Mouse (Mus musculus) forebrain, postnatal 0 days (tissue): ENCODE data around the gene 2810021J22Rik. TPM values are rescaled to one million over a fixed set of nuclear protein-coding genes. Genes with fewer than 3 reads are reported as not detected.
"Not testable (repeated sequence)": the region's sequence is repeated elsewhere in the genome, so short reads cannot be mapped to it uniquely, and the experiment has no call there.

Source experiments
- ATAC-seq: fragments of 200-750 bp; cut with Nextera tagmentation; 2 replicates; pipeline ENCODE4 v1.8.0; 2017; ENCODE audit warnings: mild to moderate bottlenecking, moderate library complexity
- DNase-seq: peaks from one replicate; pipeline ENCODE4 v3.0.0-alpha.2; 2015
- H3K27ac ChIP-seq: fragments of 300-500 bp; sonication (generic); 2 replicates; pipeline ENCODE4 v1.5.1; 2014; ENCODE audit warnings: low read depth, mild to moderate bottlenecking, antibody characterized with exemption, low read length, moderate library complexity, mixed read lengths
- H3K27me3 ChIP-seq: fragments of 300-500 bp; sonication (generic); 2 replicates; pipeline ENCODE4 v1.6.1; 2014; ENCODE audit warnings: mild to moderate bottlenecking, low read length, mixed read lengths; ENCODE audit not compliant: insufficient read depth
- H3K36me3 ChIP-seq: fragments of 300-500 bp; sonication (generic); 2 replicates; pipeline ENCODE4 v1.6.1; 2014; ENCODE audit warnings: mild to moderate bottlenecking, moderate library complexity; ENCODE audit not compliant: insufficient read depth
- H3K4me1 ChIP-seq: fragments of 300-500 bp; sonication (generic); 2 replicates; pipeline ENCODE4 v1.6.1; 2014; ENCODE audit warnings: antibody characterized with exemption; ENCODE audit not compliant: insufficient read depth
- H3K4me2 ChIP-seq: fragments of 300-500 bp; sonication (generic); 2 replicates; pipeline ENCODE4 v1.6.1; 2014; ENCODE audit warnings: low read depth, mild to moderate bottlenecking, moderate library complexity
- H3K4me3 ChIP-seq: fragments of 300-500 bp; sonication (generic); 2 replicates; pipeline ENCODE4 v1.5.1; 2014; ENCODE audit warnings: low read depth, low read length, mixed read lengths
- H3K9ac ChIP-seq: fragments of 300-500 bp; sonication (generic); 2 replicates; pipeline ENCODE4 v1.6.1; 2014; ENCODE audit warnings: mild to moderate bottlenecking
- H3K9me3 ChIP-seq: fragments of 300-500 bp; sonication (generic); 2 replicates; pipeline ENCODE4 v1.6.1; 2016; ENCODE audit warnings: low read length
- CTCF ChIP-seq: sonication (generic); IDR thresholded peaks from 2 replicates; pipeline ENCODE4 v1.5.1; 2016; ENCODE audit warnings: antibody characterized with exemption, control low read depth, low read depth
- WGBS: fragments of 180-500 bp; shearing (Covaris S2); extraction: QIAGEN DNeasy Blood & Tissue Kit; methylation state at CpG from one replicate; pipeline ENCODE4 v1.1.7; 2014; 5-methylcytosine and 5-hydroxymethylcytosine counted together
- polyA plus RNA-seq: library from polyadenylated mRNA; unstranded; fragments of >200 nt; fragmentation: Nextera tagmentation; extraction: Ambion mirVana; gene quantifications from 2 replicates; pipeline ENCODE4 v1.2.1, GENCODE M21; 2015
- total RNA-seq: library from RNA; depleted of rRNA; stranded (reverse); fragments of >200 nt; gene quantifications from 2 replicates; pipeline ENCODE4 v1.2.3, GENCODE M21; 2014; rRNA removed

2810021J22Rik gene
- total RNA-seq (8.5 and 8.8 TPM in 2 replicates), polyA plus RNA-seq (5.3 and 8.2 TPM in 2 replicates)

DNA sequence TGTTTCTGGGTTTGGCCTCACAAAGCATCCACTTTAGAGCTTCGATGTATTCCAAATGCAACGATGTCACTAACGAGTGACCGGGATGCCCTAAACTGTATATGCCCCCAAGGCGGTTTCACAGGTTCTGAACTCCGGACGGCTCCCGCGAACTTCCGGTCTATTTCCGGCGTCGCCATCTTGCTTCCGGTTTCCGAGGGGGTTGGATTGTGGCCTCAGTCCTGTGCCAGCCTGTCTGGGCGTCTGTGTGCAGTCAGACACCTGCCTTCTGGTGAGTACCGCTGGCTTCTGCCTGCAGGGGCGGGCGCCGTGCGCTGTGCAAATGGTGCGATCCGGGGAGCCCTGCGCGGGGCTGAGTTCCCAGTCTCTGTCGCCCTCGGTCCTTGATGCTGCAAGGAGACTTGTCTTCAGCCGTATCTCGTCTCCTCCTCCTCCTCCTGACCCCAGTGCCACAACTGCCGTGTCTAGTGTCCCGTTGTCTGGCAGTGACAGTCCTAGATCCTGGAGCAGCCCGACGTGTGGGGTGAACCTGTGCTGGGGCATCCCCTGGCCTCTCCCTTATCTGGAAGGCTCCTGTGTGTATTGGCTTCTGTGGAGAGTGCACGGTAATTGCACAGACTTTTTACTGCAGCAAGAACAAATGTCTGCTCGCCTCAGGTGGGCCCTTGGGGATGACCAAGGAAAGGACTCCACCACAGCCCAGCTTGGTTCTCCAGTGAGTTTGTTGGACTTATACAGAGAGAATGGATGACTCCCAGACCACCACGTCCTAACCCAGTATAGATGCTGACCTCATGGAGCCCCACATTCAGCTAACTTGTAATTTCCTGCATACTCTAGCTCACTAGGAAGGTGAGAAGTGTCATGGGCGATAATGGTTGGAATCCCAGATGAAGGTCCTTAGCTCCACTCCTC lies at the start of gene 2810021J22Rik:
2810021J22Rik (plus strand) TSS at position 178 of the 915 bp plus-strand sequence.
- H3K9me3 ChIP-seq: no peaks in the 10 kb centered on the region
- no peaks in the 10 kb centered on the region for H3K27me3 ChIP-seq
- DNase-seq: peak; percentile 85
- ATAC-seq: peak; percentile 93
- WGBS: 5% methylated on average over 37 of the region's 37 CpGs
- peaks cover 14% of the 10 kb centered on the region for H3K36me3 ChIP-seq
- H3K4me1 ChIP-seq: peaks cover 8% of the 10 kb centered on the region
- H3K27ac ChIP-seq: peak within 1 kb of the TSS; percentile 85
- peak within 1 kb of the TSS; percentile 82 for H3K9ac ChIP-seq
- peak; percentile 38 for TF ChIP-seq CTCF
- peak within 1 kb of the TSS; percentile 73 for H3K4me2 ChIP-seq
- peak within 1 kb of the TSS; percentile 70 for H3K4me3 ChIP-seq

DNA sequence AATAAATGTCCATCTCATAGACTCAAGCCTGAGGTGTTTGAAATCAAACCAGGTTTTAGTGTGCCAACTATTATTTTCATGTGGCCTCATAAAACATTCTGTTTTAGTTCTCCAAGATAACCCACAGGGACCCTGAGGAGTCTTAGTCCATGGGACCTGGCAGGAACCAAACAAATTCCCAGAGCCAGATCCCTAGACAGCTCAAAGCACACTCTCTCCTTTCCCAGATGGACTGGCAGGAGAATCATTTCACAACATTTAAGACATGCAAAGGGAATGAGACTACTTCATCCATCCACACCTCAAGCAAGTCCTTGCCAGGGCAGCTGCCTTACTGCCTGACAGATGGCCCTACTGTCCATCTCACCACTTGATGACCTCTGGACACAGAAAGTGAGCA lies 38.1 kb upstream of the 2810021J22Rik start, which contains the start of gene Olfr312:
Olfr312 (plus strand) TSS at position 301 of the 400 bp plus-strand sequence.
- not testable (repeated sequence) for H3K9me3 ChIP-seq, H3K27ac ChIP-seq, H3K4me3 ChIP-seq, H3K4me1 ChIP-seq, H3K27me3 ChIP-seq, H3K4me2 ChIP-seq, ATAC-seq, H3K36me3 ChIP-seq, H3K9ac ChIP-seq, DNase-seq

DNA sequence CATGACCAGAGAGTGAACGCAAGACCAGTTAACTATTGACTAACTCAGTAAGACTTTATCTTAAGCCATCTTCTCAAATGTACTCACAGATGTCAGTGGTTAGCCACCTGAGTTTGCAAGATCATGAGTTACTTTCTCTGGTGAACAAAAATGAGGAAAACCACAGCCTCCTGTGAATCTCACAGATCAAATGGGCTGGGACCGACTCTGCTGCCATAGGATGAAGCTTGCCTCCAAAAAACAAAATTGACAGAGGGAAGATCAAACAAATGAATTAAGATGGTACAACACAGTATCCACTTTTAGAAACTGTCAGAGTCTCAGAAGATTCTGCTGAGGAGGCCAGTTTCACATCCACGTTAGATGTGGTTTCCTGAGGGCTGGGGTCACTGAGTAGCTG lies 37.3 kb upstream of the 2810021J22Rik start:
- DNase-seq (no peak), ATAC-seq (no peak)
- Histone ChIP-seq H3K9ac (no peak overlapping the region), H3K27me3 (no peaks in the 10 kb centered on the region), H3K27ac (no peak overlapping the region), H3K4me2 (no peak overlapping the region), H3K9me3 (no peaks in the 10 kb centered on the region), H3K36me3 (no peaks in the 10 kb centered on the region), H3K4me1 (no peaks in the 10 kb centered on the region), H3K4me3 (no peak overlapping the region)
- TF ChIP-seq CTCF: no peak
- WGBS: 84% methylated on average over 3 of the region's 3 CpGs

- DNase-seq, H3K9ac ChIP-seq, H3K4me1 ChIP-seq, ATAC-seq, H3K27ac ChIP-seq, H3K4me3 ChIP-seq, H3K36me3 ChIP-seq, H3K27me3 ChIP-seq, H3K9me3 ChIP-seq, H3K4me2 ChIP-seq: not testable (repeated sequence)
- 85% methylated on average over 3 of the region's 3 CpGs for WGBS
These were observed 34.5 kb upstream of the 2810021J22Rik start for GRCm38 (mm10) chr11:58832541-58832940.

DNA sequence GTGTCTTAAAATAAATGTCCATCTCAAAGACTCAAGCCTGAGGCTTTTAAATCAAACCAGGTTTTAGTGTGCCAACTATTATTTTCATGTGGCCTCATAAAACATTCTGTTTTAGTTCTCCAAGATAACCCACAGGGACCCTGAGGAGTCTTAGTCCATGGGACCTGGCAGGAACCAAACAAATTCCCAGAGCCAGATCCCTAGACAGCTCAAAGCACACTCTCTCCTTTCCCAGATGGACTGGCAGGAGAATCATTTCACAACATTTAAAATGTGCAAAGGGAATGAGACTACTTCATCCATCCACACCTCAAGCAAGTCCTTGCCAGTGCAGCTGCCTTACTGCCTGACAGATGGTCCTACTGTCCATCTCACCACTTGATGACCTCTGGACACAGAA lies 28.1 kb upstream of the 2810021J22Rik start, which contains the start of gene Olfr311:
Olfr311 (plus strand) TSS at position 301 of the 400 bp plus-strand sequence.
- H3K27ac ChIP-seq, H3K4me2 ChIP-seq, H3K4me3 ChIP-seq, H3K9ac ChIP-seq, DNase-seq, H3K27me3 ChIP-seq, ATAC-seq, H3K4me1 ChIP-seq, H3K9me3 ChIP-seq, H3K36me3 ChIP-seq: not testable (repeated sequence)

DNA sequence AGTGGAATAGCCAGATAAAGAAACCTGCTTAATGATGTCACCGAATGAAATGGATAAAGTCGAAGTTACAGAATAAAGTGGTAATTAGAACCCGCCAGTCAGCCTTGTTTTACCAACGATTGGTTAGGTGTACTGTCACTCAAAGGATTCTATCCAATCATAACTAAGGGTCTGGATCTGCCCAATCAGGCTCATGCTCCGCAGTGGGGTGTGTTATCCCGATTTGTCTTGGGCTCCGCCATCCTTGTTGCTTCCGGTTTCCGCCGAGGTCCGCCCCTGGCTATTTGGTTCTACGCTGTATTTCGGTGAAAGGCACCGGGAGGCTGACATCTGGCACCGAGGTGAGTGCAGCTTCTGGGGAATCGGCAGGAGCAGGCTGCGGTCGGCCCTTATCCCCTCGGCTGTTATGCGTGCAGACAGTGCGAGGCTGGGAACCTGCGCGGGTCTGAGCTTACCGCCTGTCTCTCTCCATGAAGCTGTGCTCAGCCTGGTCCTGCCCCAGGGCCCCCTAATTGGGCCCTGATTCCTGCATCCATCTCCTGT lies 20.0 kb upstream of the 2810021J22Rik start, which contains the start of gene Gm12258:
Gm12258 (plus strand) TSS at position 240 of the 543 bp plus-strand sequence.
- Histone ChIP-seq H3K4me2 (peak within 1 kb of the TSS; percentile 75), H3K9ac (peak within 1 kb of the TSS; percentile 71), H3K9me3 (no peaks in the 10 kb centered on the region), H3K4me1 (peaks cover 5% of the 10 kb centered on the region), H3K27me3 (no peaks in the 10 kb centered on the region), H3K27ac (peak within 1 kb of the TSS; percentile 82), H3K36me3 (peaks cover 25% of the 10 kb centered on the region), H3K4me3 (peak within 1 kb of the TSS; percentile 66)
- ATAC-seq: peak; percentile 100
- no peak for TF ChIP-seq CTCF
- WGBS: under 1% methylated on average over 24 of the region's 24 CpGs
- DNase-seq: peak; percentile 99

- DNase-seq (no peak), ATAC-seq (no peak)
- H3K27ac ChIP-seq: peak overlapping the region; percentile 82
- peak overlapping the region; percentile 66 for H3K4me3 ChIP-seq
- no peaks in the 10 kb centered on the region for H3K9me3 ChIP-seq
- TF ChIP-seq CTCF: no peak
- H3K4me2 ChIP-seq: peak overlapping the region; percentile 75
- 42% methylated on average over 9 of the region's 9 CpGs for WGBS
- H3K4me1 ChIP-seq: peaks cover 5% of the 10 kb centered on the region
- peak overlapping the region; percentile 71 for H3K9ac ChIP-seq
- H3K36me3 ChIP-seq: peaks cover 30% of the 10 kb centered on the region
- no peaks in the 10 kb centered on the region for H3K27me3 ChIP-seq
These were observed 19.4 kb upstream of the 2810021J22Rik start for GRCm38 (mm10) chr11:58847636-58848035.
